Mouse (Mus musculus) CH12.LX (cell line): Measurements from ENCODE around the gene Krtap13. TPM values are rescaled to one million over a fixed set of nuclear protein-coding genes. Genes with fewer than 3 reads are reported as not detected.

Experiments used
- DNase-seq: peaks from one replicate; pipeline ENCODE4 v3.0.0-alpha.2; 2013; ENCODE audit errors: extremely low read depth
- H3K27ac ChIP-seq: 2 replicates; pipeline ENCODE4 v1.5.1; 2012; ENCODE audit warnings: low read depth, mild to moderate bottlenecking, control low read depth, moderate library complexity; ENCODE audit not compliant: insufficient read depth
- H3K27me3 ChIP-seq: replicated peaks from 2 replicates; pipeline ENCODE3; 2012; ENCODE audit warnings: inconsistent platforms
- H3K36me3 ChIP-seq, 2 experiments: replicated peaks in 1 of 2; 2 replicates each; pipeline versions ENCODE3 to v1.6.1; 2012; ENCODE audit warnings: inconsistent platforms in 1 of 2, low read length in 1 of 2, mild to moderate bottlenecking in 1 of 2, mixed read lengths in 1 of 2, moderate library complexity in 1 of 2; ENCODE audit not compliant: control insufficient read depth in 1 of 2, insufficient read depth in 1 of 2
- H3K4me1 ChIP-seq, 2 experiments: 2 replicates each; pipeline ENCODE4 v1.6.1; 2012; ENCODE audit warnings: inconsistent platforms in 1 of 2, moderate library complexity in 1 of 2; ENCODE audit not compliant: insufficient read depth in 2 of 2, control insufficient read depth in 1 of 2
- H3K4me2 ChIP-seq: 2 replicates; pipeline ENCODE4 v1.6.1; 2012; ENCODE audit warnings: low read depth, mild to moderate bottlenecking, control low read depth; ENCODE audit not compliant: poor library complexity, insufficient read depth, severe bottlenecking
- H3K4me3 ChIP-seq, 3 experiments: fragments of 150-350 bp in 1 of 3; sonication (generic) in 1 of 3; replicated peaks in 1 of 3; 2 replicates each; pipeline versions ENCODE3 to v1.5.1; 2011 to 2012; ENCODE audit warnings: low read depth in 2 of 3, low read length in 2 of 3, mild to moderate bottlenecking in 2 of 3, moderate library complexity in 2 of 3, control low read depth in 1 of 3, improper control_type of control experiment in 1 of 3, inconsistent platforms in 1 of 3, mixed read lengths in 1 of 3; ENCODE audit not compliant: poor library complexity in 1 of 3
- H3K79me2 ChIP-seq: replicated peaks from 2 replicates; pipeline ENCODE4 v1.6.1; 2012; ENCODE audit warnings: mild to moderate bottlenecking, moderate library complexity; ENCODE audit not compliant: control insufficient read depth, poor library complexity, insufficient read depth, severe bottlenecking; ENCODE audit errors: extremely low read depth
- H3K9ac ChIP-seq: 2 replicates; pipeline ENCODE4 v1.6.1; 2012; ENCODE audit warnings: low read depth, mild to moderate bottlenecking, control low read depth, moderate library complexity; ENCODE audit not compliant: insufficient read depth
- H3K9me3 ChIP-seq: replicated peaks from 2 replicates; pipeline ENCODE3; 2012; ENCODE audit warnings: low read length, inconsistent platforms, mixed read lengths
- BHLHE40 ChIP-seq: IDR thresholded peaks from 2 replicates; pipeline ENCODE4 v1.6.1; 2011; ENCODE audit warnings: mild to moderate bottlenecking, low read depth, low read length, improper control_type of control experiment
- CHD2 ChIP-seq: IDR thresholded peaks from 2 replicates; pipeline ENCODE4 v1.6.1; 2011; ENCODE audit warnings: low read length, improper control_type of control experiment
- CTCF ChIP-seq, 2 experiments: IDR thresholded peaks in 1 of 2; conservative IDR thresholded peaks in 1 of 2; 2 replicates each; pipeline ENCODE4 v1.5.1; 2011 to 2012; ENCODE audit warnings: low read depth in 2 of 2, low read length in 2 of 2, improper control_type of control experiment in 1 of 2, inconsistent platforms in 1 of 2, mild to moderate bottlenecking in 1 of 2, moderate library complexity in 1 of 2
- E2F4 ChIP-seq: IDR thresholded peaks from 2 replicates; pipeline ENCODE4 v1.6.1; 2011; ENCODE audit warnings: low read depth, low read length, improper control_type of control experiment; ENCODE audit not compliant: insufficient replicate concordance
- ELF1 ChIP-seq: IDR thresholded peaks from 2 replicates; pipeline ENCODE4 v1.6.1; 2014; ENCODE audit warnings: low read depth, mild to moderate bottlenecking, inconsistent platforms, low read length, improper control_type of control experiment
- ETS1 ChIP-seq: conservative IDR thresholded peaks from 2 replicates; pipeline ENCODE4 v1.6.1; 2012; ENCODE audit warnings: low read depth, mild to moderate bottlenecking, inconsistent platforms, low read length, improper control_type of control experiment, moderate library complexity
- GABPA ChIP-seq: IDR thresholded peaks from 2 replicates; pipeline ENCODE4 v1.6.1; 2012; ENCODE audit warnings: low read depth, low read length, improper control_type of control experiment, inconsistent platforms; ENCODE audit not compliant: insufficient replicate concordance
- HCFC1 ChIP-seq: IDR thresholded peaks from 2 replicates; pipeline ENCODE4 v1.6.1; 2012; ENCODE audit warnings: low read depth, mild to moderate bottlenecking, inconsistent platforms, low read length, improper control_type of control experiment
- IRF4 ChIP-seq: IDR thresholded peaks from 2 replicates; pipeline ENCODE4 v1.6.1; 2014; ENCODE audit warnings: low read depth, mild to moderate bottlenecking, inconsistent platforms, low read length, improper control_type of control experiment
- JUN ChIP-seq: IDR thresholded peaks from 2 replicates; pipeline ENCODE4 v1.6.1; 2011; ENCODE audit warnings: low read depth, mild to moderate bottlenecking, low read length, improper control_type of control experiment, moderate library complexity; ENCODE audit not compliant: insufficient read depth
- KAT2A ChIP-seq: IDR thresholded peaks from 2 replicates; pipeline ENCODE4 v1.6.1; 2012; ENCODE audit warnings: low read length, improper control_type of control experiment, inconsistent platforms; ENCODE audit not compliant: insufficient replicate concordance
- MAX ChIP-seq: IDR thresholded peaks from 2 replicates; pipeline ENCODE4 v1.6.1; 2011; ENCODE audit warnings: low read length, improper control_type of control experiment
- MEF2A ChIP-seq: IDR thresholded peaks from 2 replicates; pipeline ENCODE4 v1.6.1; 2014; ENCODE audit warnings: low read depth, mild to moderate bottlenecking, inconsistent platforms, low read length, improper control_type of control experiment, borderline replicate concordance
- MXI1 ChIP-seq: IDR thresholded peaks from 2 replicates; pipeline ENCODE4 v1.6.1; 2011; ENCODE audit warnings: mild to moderate bottlenecking, low read depth, low read length, improper control_type of control experiment
- NRF1 ChIP-seq: IDR thresholded peaks from 2 replicates; pipeline ENCODE4 v1.6.1; 2014; ENCODE audit warnings: low read depth, mild to moderate bottlenecking, inconsistent platforms, low read length, improper control_type of control experiment, moderate library complexity
- POLR2A ChIP-seq: IDR thresholded peaks from 2 replicates; pipeline ENCODE4 v1.6.1; 2011; ENCODE audit warnings: low read depth, mild to moderate bottlenecking, improper control_type of control experiment, low read length
- POLR2AphosphoS2 ChIP-seq: IDR thresholded peaks from 2 replicates; pipeline ENCODE4 v1.6.1; 2011; ENCODE audit warnings: low read depth, low read length, improper control_type of control experiment
- RAD21 ChIP-seq: IDR thresholded peaks from 2 replicates; pipeline ENCODE4 v1.6.1; 2011; ENCODE audit warnings: low read depth, mild to moderate bottlenecking, low read length, improper control_type of control experiment, moderate library complexity
- SIN3A ChIP-seq: IDR thresholded peaks from 2 replicates; pipeline ENCODE4 v1.6.1; 2012; ENCODE audit warnings: low read length, improper control_type of control experiment, inconsistent platforms
- SMC3 ChIP-seq: IDR thresholded peaks from 2 replicates; pipeline ENCODE4 v1.6.1; 2011; ENCODE audit warnings: low read depth, low read length, improper control_type of control experiment
- TBP ChIP-seq: conservative IDR thresholded peaks from 2 replicates; pipeline ENCODE4 v1.6.1; 2011; ENCODE audit warnings: low read depth, low read length, improper control_type of control experiment
- TCF12 ChIP-seq: IDR thresholded peaks from 2 replicates; pipeline ENCODE4 v1.6.1; 2014; ENCODE audit warnings: low read depth, mild to moderate bottlenecking, inconsistent platforms, low read length, improper control_type of control experiment
- USF1 ChIP-seq: IDR thresholded peaks from 2 replicates; pipeline ENCODE4 v1.6.1; 2014; ENCODE audit warnings: low read depth, mild to moderate bottlenecking, inconsistent platforms, low read length, improper control_type of control experiment
- ZKSCAN1 ChIP-seq: IDR thresholded peaks from 2 replicates; pipeline ENCODE4 v1.6.1; 2012; ENCODE audit warnings: low read depth, inconsistent platforms, low read length, improper control_type of control experiment, borderline replicate concordance
- ZNF384 ChIP-seq: IDR thresholded peaks from 2 replicates; pipeline ENCODE4 v1.6.1; 2012; ENCODE audit warnings: low read depth, low read length, improper control_type of control experiment, inconsistent platforms
- dilution Hi-C: fragments of 300-500 bp; cut with MboI; formaldehyde crosslinking; loops from 2 replicates; pipeline ENCODE4 v1.14.3; 2020; ENCODE audit warnings: low sequenced_read_pairs; ENCODE audit not compliant: extremely low pct_unique_long_range_greater_than_20kb, extremely low pct_ligation_motif_present
- in situ Hi-C: fragments of 300-500 bp; cut with MboI; formaldehyde crosslinking; loops from 3 replicates; pipeline ENCODE4 v1.14.3; 2019; ENCODE audit warnings: low sequenced_read_pairs, low pct_ligation_motif_present, low pct_unique_long_range_greater_than_20kb, mixed read lengths
- polyA plus RNA-seq: library from polyadenylated mRNA; unstranded; fragments of >175 nt; gene quantifications from 2 replicates; pipeline ENCODE4 v1.2.1, GENCODE M21; 2012; ENCODE audit warnings: low read depth; ENCODE audit not compliant: insufficient read length
- total RNA-seq, 2 experiments: library from RNA; depleted of rRNA; stranded (reverse); fragments of 300-350 nt in 1 of 2; fragments of >200 nt in 1 of 2; gene quantifications; 2 replicates each; pipeline ENCODE4 v1.2.3; 2012 to 2014

Krtap13 gene
- total and polyA plus RNA-seq, 3 experiments = not detected

GRCm38 (mm10) chr16:88728812-88729275 lies 22.6 kb downstream of the Krtap13 start, which contains the start of gene Krtap13-1:
Gene Krtap13-1, plus strand, starts transcription at chr16:88728862.
- no peak for DNase-seq
- dilution Hi-C loops (no loop called here), in situ Hi-C loops (no loop called here)
- no peak within 1 kb of the TSS for H3K4me3 ChIP-seq
- no peak for TF ChIP-seq RAD21
- no peak for TF ChIP-seq GABPA
- TF ChIP-seq MEF2A = no peak
- no peak for TF ChIP-seq POLR2A
- TF ChIP-seq ETS1 = no peak
- no peak within 1 kb of the TSS for H3K4me2 ChIP-seq
- H3K9ac ChIP-seq = no peak within 1 kb of the TSS
- H3K4me1 ChIP-seq = no peaks in the 10 kb centered on the region
- H3K36me3 ChIP-seq = no peaks in the 10 kb centered on the region
- no peaks in the 10 kb centered on the region for H3K27me3 ChIP-seq
- peaks cover 53% of the 10 kb centered on the region for H3K9me3 ChIP-seq
- no peaks in the 10 kb centered on the region for H3K79me2 ChIP-seq
- H3K27ac ChIP-seq = no peak within 1 kb of the TSS

- H3K36me3 ChIP-seq = no peaks in the 10 kb centered on the region
- no peak for DNase-seq
- no peaks in the 10 kb centered on the region for H3K4me1 ChIP-seq
- no peak overlapping the region for H3K9ac ChIP-seq
- in situ Hi-C loops = no loop called here
- H3K9me3 ChIP-seq = peaks cover 52% of the 10 kb centered on the region
- no peak for TF ChIP-seq TBP
- no peak for TF ChIP-seq SMC3
- no peak for TF ChIP-seq MAX
- TF ChIP-seq IRF4 = no peak
- TF ChIP-seq SIN3A = no peak
- TF ChIP-seq MXI1 = no peak
- TF ChIP-seq CTCF (conservative IDR thresholded peaks at IDR 0.05 in 1 of 2, IDR thresholded peaks at IDR 0.05 in 1 of 2; ENCODE audit: low read depth in 2 of 2, low read length in 2 of 2) = no peak
- no peak for TF ChIP-seq ELF1
- TF ChIP-seq JUN = no peak
- TF ChIP-seq CHD2 = no peak
- TF ChIP-seq KAT2A = no peak
- TF ChIP-seq, all 38 proteins: peak for 0
- Histone ChIP-seq H3K27ac (no peak overlapping the region), H3K4me2 (no peak overlapping the region), H3K27me3 (no peaks in the 10 kb centered on the region), H3K79me2 (no peaks in the 10 kb centered on the region), H3K4me3 (no peak overlapping the region)
- dilution Hi-C loops = no loop called here
Observed at GRCm38 (mm10) chr16:88720031-88720430, 31.4 kb downstream of the Krtap13 start.

- dilution Hi-C loops = no loop called here
- Histone ChIP-seq H3K4me2 (no peak overlapping the region), H3K4me3 (no peak overlapping the region), H3K27me3 (no peaks in the 10 kb centered on the region), H3K4me1 (no peaks in the 10 kb centered on the region), H3K9me3 (peaks cover 51% of the 10 kb centered on the region), H3K27ac (no peak overlapping the region), H3K9ac (no peak overlapping the region), H3K36me3 (no peaks in the 10 kb centered on the region), H3K79me2 (no peaks in the 10 kb centered on the region)
- no peak for TF ChIP-seq NRF1
- no peak for TF ChIP-seq MAX
- no peak for TF ChIP-seq MXI1
- TF ChIP-seq RAD21 = no peak
- no peak for TF ChIP-seq USF1
- TF ChIP-seq BHLHE40 = no peak
- no peak for TF ChIP-seq KAT2A
- TF ChIP-seq TCF12 = no peak
- TF ChIP-seq SIN3A = no peak
- TF ChIP-seq TBP = no peak
- TF ChIP-seq POLR2AphosphoS2 = no peak
- TF ChIP-seq ZNF384 = no peak
- no peak for TF ChIP-seq ZKSCAN1
- TF ChIP-seq E2F4 = no peak
- TF ChIP-seq SMC3 = no peak
- no peak for TF ChIP-seq HCFC1
- no peak for TF ChIP-seq JUN
- DNase-seq = no peak
- in situ Hi-C loops = no loop called here
Observed at GRCm38 (mm10) chr16:88716549-88716948, 34.9 kb downstream of the Krtap13 start.
